Mouse (Mus musculus) megakaryocyte progenitor cell, adult 5-6 weeks (primary cell): Measurements from ENCODE around the gene Cpped1. TPM values are rescaled to one million over a fixed set of nuclear protein-coding genes. Genes with fewer than 3 reads are reported as not detected.
A peak's percentile ranks its signal among the peaks of the same experiment; 100 is the strongest.

Experiments
- ATAC-seq: replicated peaks from 2 replicates; pipeline ENCODE4 v1.8.0; 2016; ENCODE audit warnings: mild to moderate bottlenecking, moderate TSS enrichment, inconsistent platforms; ENCODE audit not compliant: poor library complexity
- total RNA-seq, 2 experiments: library from RNA; stranded (forward) in 1 of 2; stranded (reverse) in 1 of 2; fragments of 157-497, 149-512 nt in 1 of 2; fragments of 200-1000 nt in 1 of 2; gene quantifications; 2 replicates each; pipeline versions ENCODE4 v1.2.3 to v1.2.4; 2015 to 2017

The Cpped1 gene
- total RNA-seq (2015) (22.5 and 23.7 TPM in 2 replicates), total RNA-seq (2017) (13.1 and 16.6 TPM in 2 replicates)

DNA sequence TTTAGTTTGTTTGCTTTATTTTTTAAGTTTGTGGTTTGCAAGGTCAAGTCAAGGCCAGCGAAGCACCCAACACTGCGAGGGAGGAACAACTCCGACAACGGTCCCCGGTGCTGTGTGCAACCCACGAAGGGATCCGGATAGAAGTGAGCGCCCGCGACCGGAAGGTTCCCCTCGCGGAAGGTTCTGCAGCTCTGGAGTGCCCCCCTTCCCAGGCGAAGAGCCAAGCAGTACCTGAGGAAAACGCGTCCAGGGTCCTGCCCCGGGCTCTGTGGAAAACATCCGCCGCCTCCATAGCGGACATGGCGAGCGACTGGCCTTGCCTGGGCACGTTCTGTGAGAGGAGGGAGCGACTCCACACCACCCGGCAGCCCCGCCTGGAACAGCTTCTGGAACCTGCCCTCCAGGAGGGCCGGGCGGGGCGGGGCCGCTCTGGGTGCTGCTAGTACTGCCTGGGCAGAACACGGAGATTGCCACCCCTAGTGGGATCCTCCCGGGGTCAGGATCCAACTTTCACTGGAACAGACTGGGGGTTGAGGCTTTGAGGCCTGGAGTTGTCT lies at the start of gene Cpped1:
TSS of gene Cpped1 (minus strand) at position 411 of the 557 bp plus-strand sequence.
- ATAC-seq: peak; percentile 95

DNA sequence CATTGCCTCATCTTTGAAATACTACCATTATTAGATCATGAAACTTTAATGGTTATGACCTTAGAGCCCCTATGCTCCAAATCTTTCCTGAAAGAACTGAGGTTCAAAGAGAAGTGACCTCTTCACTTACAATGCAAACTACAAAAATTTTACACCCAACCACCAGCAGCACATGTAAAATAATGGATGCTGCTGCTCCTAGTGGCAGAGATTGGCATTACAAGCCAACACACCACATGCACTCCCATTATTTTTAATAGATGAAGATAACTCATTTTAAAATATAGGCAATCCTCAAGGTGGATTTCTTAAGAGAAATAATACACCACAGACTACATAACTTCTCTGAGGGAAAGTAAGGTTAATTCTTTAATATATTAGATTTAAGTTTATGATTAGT lies 31.2 kb upstream of the Cpped1 start:
- peak; percentile 63 for ATAC-seq

DNA sequence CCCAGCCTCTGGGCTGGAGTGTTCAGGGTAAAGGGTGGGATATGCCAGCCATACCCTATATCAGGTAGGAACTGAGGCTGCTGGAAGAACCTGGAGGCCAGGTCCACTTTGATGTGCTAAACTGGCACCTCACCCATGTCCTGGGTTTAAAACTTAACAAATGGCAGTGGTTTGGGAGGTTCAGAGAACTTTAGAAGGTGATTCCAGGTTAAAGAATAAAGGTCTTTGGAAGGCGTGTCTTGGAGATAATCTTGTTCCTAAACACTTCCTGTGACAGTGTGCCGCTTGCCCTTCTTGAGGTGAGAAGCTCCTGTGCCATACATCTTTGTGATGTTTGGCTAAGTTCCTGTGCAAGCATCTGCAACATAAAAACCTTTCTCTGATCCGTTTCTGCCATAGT lies 1.6 kb upstream of the Cpped1 start:
- no peak for ATAC-seq

DNA sequence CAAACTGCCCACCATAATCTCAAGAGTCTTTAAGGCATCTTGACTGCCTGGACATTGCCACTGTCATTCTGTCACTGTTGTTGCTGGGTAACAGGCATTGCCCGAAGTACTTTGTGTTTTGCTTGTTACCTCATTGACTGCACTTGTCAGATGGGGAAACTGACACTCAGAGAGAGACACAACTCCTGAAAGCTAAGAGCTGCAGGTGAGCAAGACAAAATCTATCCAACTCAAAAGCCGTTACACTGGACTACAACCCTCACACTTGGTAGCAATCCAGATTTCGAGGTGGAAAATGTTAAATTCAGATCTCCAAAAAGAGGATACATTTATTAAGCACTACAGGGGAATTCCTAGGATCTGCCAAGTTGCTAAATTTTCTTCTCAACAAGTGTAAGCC lies 572 bp upstream of the Cpped1 start:
- no peak for ATAC-seq

DNA sequence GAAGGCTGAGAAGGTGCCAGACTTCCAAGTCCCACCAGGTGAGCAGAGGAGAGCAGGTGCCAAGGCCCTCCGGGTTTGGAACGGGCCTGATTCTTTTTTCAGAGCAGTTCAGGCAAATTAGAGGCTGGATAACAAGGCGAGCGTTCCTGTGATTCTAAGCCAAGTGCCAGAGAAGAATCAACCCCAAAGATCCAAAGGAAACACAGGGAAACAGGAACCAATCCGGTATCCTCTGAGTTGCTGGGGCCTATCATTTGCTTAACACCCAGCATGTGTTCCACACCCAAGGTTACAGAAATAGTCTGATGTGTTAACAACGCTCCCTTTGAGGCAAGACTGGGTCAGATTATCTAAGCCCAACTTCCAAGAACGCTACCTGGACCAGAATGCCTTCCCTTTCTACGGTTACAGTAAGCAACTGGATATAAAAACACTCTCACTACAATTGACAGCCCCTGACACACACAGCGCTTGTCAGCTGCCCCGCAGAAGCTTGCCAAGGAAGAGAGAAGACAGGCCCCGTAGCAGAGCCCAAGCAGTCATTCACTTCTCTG lies 707 bp downstream of the Cpped1 start:
- peak; percentile 47 for ATAC-seq

GRCm38 (mm10) chr16:11907816-11908215 lies 1.4 kb downstream of the Cpped1 start:
- no peak for ATAC-seq

- ATAC-seq: no peak
These were observed 2.3 kb downstream of the Cpped1 start for GRCm38 (mm10) chr16:11906906-11907305.

GRCm38 (mm10) chr16:11905216-11905615 lies 4.0 kb downstream of the Cpped1 start:
- ATAC-seq: no peak

DNA sequence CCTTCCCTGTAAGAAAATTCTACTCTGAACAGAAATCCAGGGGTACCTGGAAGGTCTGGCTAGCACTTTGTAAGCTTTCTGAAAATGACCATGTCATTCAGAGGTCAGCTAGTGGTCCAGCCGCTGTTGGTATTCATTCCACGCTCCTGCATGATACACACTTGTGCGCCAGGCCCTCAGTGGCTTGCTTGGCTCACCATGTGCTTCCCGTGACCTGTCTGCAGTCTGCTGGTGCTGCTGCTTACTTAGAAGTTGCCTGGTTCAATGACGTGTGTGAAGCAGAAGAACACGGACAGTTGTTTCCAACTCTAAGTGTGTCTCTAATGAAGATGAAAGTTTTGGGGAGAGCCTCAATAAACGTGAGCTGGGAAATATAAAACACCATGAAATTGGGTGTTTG lies 7.2 kb downstream of the Cpped1 start:
- no peak for ATAC-seq

GRCm38 (mm10) chr16:11900341-11900740 lies 8.9 kb downstream of the Cpped1 start:
- ATAC-seq: no peak

DNA sequence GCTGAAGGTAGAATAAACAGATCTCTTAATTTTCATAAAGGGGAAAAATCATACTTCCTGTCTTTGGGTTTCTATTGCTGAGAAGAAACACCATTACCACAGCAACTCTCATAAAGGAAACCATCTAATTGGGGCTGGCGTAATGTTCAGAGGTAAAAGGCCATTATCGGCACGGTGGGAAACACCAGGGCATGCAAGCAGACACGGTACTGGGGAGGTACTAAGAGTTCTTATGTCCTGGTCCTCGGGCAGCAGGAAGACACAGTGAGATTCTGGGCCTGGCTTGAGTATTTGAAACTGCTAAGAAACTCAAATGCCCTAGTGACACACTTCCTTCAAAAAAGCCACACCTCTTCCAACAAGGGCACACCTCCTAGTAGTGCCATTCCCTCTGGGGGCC lies 12.8 kb downstream of the Cpped1 start:
- ATAC-seq: no peak

- no peak for ATAC-seq
These were observed 14.4 kb downstream of the Cpped1 start for GRCm38 (mm10) chr16:11894877-11895276.

GRCm38 (mm10) chr16:11890186-11890585 lies 19.1 kb downstream of the Cpped1 start:
- no peak for ATAC-seq

GRCm38 (mm10) chr16:11889741-11890140 lies 19.5 kb downstream of the Cpped1 start:
- no peak for ATAC-seq

DNA sequence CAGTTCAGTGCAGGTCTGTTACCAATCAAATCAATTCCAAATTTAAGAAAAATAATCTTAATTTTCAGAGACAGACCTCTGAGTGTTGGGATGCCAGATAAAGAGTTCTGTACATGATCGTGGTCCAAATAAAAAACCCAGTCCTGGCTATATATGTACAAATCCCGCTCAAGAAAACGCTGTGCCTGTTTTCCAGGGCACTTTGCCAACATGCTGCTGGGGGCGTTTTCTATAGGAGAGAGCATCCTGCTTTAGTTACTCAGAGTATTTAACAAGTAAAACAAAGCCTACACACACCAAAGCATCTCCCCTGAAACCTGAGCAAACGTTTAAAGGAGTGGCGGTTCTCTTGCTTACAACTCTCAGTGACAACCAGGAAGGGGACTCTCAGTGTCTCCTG lies 27.4 kb downstream of the Cpped1 start:
- ATAC-seq: no peak

DNA sequence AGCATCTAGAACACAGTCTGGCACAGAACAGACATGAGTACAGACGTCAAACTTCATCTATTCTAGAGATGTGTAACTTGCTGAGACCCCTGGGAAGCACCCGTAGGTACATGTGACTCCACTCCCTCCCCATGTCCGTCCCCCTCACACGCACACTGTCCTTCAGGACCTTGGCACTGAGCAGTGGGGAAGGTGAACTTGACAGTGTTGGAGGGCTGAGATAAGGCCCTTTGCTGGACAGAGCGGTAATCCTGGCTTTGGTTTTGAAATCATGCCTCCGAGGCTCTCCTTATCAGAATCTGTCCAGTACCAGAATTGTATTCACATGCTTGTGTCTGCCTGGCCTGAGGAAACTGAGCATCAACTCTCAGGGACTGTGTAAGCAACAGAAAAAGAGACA lies 28.8 kb downstream of the Cpped1 start:
- ATAC-seq: no peak

DNA sequence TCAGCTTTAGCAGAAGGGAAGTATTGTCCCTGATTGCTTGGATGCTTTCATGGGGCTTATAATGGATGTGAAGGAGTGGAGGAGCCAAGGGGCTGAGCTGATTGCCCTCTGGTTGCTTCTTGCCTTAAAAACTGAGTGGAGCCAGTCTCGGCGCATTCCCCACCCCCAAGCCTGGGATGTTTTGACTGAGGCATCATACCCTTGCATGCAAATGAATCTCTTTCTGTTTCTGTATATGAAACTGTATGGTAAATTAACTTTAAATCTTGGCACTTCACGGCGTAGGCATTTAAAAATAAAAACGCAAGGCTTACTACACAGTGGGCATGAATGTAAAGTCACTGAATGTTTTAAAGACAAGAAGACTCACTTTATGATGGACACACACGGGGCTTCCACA lies 30.0 kb downstream of the Cpped1 start:
- no peak for ATAC-seq

GRCm38 (mm10) chr16:11875227-11875626 lies 34.0 kb downstream of the Cpped1 start:
- peak; percentile 86 for ATAC-seq

GRCm38 (mm10) chr16:11873292-11873691 lies 36.0 kb downstream of the Cpped1 start:
- ATAC-seq: no peak

DNA sequence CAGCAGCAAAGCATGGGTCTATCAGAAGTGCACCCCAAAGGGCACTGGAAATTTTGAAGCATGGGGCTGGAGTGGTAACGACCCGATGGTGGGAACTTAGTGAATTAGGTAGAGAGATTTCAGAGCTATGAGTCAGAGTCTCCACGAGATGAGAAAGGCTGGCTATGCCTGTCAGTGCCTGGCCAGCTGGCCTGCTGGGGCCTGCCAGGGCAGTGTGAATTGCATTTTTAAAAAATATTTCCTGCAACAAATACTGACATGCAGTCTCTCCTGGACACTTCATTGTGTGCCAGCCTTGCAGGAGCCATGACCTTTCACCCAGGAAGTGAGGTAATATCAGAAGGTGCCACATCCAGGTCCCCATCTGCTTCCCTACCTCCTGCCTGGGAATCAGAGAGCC lies 40.8 kb downstream of the Cpped1 start:
- ATAC-seq: no peak

- ATAC-seq: no peak
These were observed 56.3 kb downstream of the Cpped1 start for GRCm38 (mm10) chr16:11852716-11853605.

DNA sequence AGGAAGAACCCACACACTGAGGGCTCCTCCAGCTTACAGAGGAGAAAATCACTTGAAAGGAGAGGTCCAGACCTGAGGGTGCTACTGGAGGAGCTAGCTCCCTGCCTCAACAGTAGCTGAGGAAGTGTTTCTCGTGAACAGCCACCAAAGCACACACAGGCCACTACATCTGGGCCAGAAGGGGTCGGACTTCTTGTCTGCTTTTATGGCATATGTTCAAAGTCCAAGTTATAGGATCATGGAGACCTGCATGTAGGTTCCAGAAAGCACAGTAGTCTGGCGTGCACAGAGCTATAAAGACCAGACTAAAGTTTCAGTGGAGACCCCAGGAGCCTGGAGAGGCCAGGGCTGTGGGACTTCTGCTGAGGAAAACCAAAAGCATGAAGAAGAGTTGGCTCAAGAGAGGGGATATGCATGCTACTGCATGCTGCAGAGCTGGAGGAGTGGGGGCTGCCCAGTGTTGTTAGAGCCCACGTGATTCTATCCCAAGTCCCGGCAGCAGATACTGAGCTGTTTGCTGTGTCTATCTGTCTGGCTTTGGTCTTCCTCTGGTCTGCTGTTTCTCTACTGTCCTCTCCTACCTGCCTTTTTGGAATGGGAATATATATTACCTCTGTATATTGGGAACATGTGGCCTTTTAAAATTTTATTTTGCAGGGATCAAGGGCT lies 60.1 kb downstream of the Cpped1 start:
- ATAC-seq: no peak
